Mouse (Mus musculus): ENCODE measurements at regions not wholly inside any gene's neighbourhood (a gene's known extent, or its start where the extent isn't known, plus 50 kb on each side); places are given as distances from the start of the nearest gene placed in this dataset.

GRCm38 (mm10) chr2:166292987-166293386 lies 137.5 kb upstream of the Sulf2 start:
- TF ChIP-seq CTCF (IDR thresholded peaks at IDR 0.05; ENCODE audit: low read depth), result no peak
- TF ChIP-seq EP300 (IDR thresholded peaks at IDR 0.05; ENCODE audit: low read depth), result no peak

Measured in liver, postnatal 0 days (tissue).